Mouse (Mus musculus) erythroblast, embryonic 14.5 days (primary cell): ENCODE results near the gene Uba52.

ENCODE experiments used
- GATA1 ChIP-seq: IDR thresholded peaks from 2 replicates; pipeline ENCODE4 v1.6.1; 2012; ENCODE audit warnings: low read length, inconsistent platforms, mixed read lengths
- TAL1 ChIP-seq: IDR thresholded peaks from 3 replicates; pipeline ENCODE4 v1.6.1; 2012; ENCODE audit warnings: low read length, inconsistent platforms, mixed read lengths

DNA sequence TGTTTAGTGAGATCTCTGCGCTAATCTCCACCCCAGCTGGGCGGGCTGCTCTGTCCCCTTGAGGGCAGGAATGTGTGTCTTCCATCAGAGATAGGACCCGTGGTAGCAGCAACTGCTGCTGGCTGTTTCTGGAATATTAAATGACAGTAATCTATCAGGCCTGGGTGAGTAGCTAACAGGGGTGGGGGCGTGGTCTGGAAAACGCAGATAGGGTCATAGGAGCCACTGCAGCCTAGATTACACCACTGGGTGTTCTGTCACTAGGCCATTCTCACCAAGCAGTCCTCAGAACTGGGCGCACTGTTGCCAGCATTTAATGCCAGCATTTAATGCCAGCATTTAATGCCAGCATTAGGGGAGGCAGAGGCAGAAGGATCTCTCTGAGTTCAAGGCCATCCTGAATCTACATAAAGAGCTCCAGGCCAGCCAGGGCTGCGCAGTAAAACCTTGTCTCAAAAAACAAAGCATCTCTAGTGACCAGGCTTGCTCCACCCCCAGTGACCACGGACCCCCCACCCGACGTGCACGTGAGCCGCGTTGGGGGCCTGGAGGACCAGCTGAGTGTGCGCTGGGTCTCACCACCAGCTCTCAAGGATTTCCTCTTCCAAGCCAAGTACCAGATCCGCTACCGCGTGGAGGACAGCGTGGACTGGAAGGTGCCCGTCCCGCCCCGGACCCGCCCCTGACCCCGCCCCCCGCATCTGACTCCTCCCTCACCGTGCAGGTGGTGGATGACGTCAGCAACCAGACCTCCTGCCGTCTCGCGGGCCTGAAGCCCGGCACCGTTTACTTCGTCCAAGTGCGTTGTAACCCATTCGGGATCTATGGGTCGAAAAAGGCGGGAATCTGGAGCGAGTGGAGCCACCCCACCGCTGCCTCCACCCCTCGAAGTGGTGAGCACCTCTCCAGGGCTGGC lies 10.0 kb downstream of the Uba52 start:
- TF ChIP-seq GATA1 (peak; percentile 28; the same call in 1 of the 2 replicates), TAL1 (no peak)
